Mouse (Mus musculus) hindbrain, embryonic 10.5 days (tissue): ENCODE data around the gene Mfap1a. TPM values are rescaled to one million over a fixed set of nuclear protein-coding genes. Genes with fewer than 3 reads are reported as not detected.
A peak's percentile ranks its signal among the peaks of the same experiment; 100 is the strongest.
"Not testable (repeated sequence)": the region's sequence is repeated elsewhere in the genome, so short reads cannot be mapped to it uniquely, and the experiment has no call there.

Source experiments
- DNase-seq: peaks from one replicate; pipeline ENCODE4 v3.0.0-alpha.2; 2017; ENCODE audit warnings: low spot score
- H3K27ac ChIP-seq: fragments of 300-500 bp; sonication (generic); 2 replicates; pipeline ENCODE4 v1.5.1; 2016; ENCODE audit warnings: mild to moderate bottlenecking, moderate library complexity
- H3K27me3 ChIP-seq: fragments of 300-500 bp; sonication (generic); 2 replicates; pipeline ENCODE4 v1.6.1; 2016; ENCODE audit warnings: mild to moderate bottlenecking; ENCODE audit not compliant: poor library complexity, insufficient read depth, severe bottlenecking
- H3K36me3 ChIP-seq: fragments of 300-500 bp; sonication (generic); 2 replicates; pipeline ENCODE4 v1.6.1; 2016; ENCODE audit warnings: mild to moderate bottlenecking, moderate library complexity
- H3K4me1 ChIP-seq: fragments of 300-500 bp; sonication (generic); replicated peaks from 2 replicates; pipeline ENCODE4 v1.6.1; 2016; ENCODE audit warnings: mild to moderate bottlenecking
- H3K4me3 ChIP-seq: fragments of 300-500 bp; sonication (generic); 2 replicates; pipeline ENCODE4 v1.5.1; 2016; ENCODE audit warnings: mild to moderate bottlenecking, moderate library complexity
- H3K9me3 ChIP-seq: fragments of 300-500 bp; sonication (generic); 2 replicates; pipeline ENCODE4 v1.6.1; 2016; ENCODE audit warnings: mild to moderate bottlenecking, moderate library complexity
- WGBS: fragments of 180-500 bp; shearing (Covaris S2); methylation state at CpG from one replicate; pipeline ENCODE4 v1.1.7; 2016; 5-methylcytosine and 5-hydroxymethylcytosine counted together
- polyA plus RNA-seq: library from polyadenylated mRNA; unstranded; fragments of >200 nt; fragmentation: Nextera tagmentation; extraction: Ambion mirVana; gene quantifications from 2 replicates; pipeline ENCODE4 v1.2.1, GENCODE M21; 2016

Mfap1a gene
- 21.2 and 27.2 TPM in 2 replicates for polyA plus RNA-seq

GRCm38 (mm10) chr2:121505942-121506882, at the start of gene Mfap1a, which contains the start of gene Wdr76:
Gene Mfap1a (minus strand): TSS chr2:121506665.
Gene Wdr76 (plus strand): TSS chr2:121506723.
- WGBS: 4% methylated on average over 42 of the region's 42 CpGs
- peaks cover 43% of the 10 kb centered on the region for H3K36me3 ChIP-seq
- peaks cover 20% of the 10 kb centered on the region for H3K4me1 ChIP-seq
- not testable (repeated sequence) for H3K9me3 ChIP-seq, H3K27me3 ChIP-seq
- H3K27ac ChIP-seq: peak within 1 kb of the TSS; percentile 81
- peak within 1 kb of the TSS; percentile 62 for H3K4me3 ChIP-seq
- peak; percentile 86 for DNase-seq

GRCm38 (mm10) chr2:121551271-121551670, 44.8 kb upstream of the Mfap1a start:
- WGBS: 84% methylated on average over 8 of the region's 8 CpGs
- Histone ChIP-seq H3K36me3 (peaks cover 78% of the 10 kb centered on the region), H3K27me3 (no peaks in the 10 kb centered on the region), H3K27ac (no peak overlapping the region), H3K9me3 (no peaks in the 10 kb centered on the region), H3K4me1 (no peaks in the 10 kb centered on the region), H3K4me3 (no peak overlapping the region)
- DNase-seq: no peak

- no peak for DNase-seq
- Histone ChIP-seq H3K9me3 (no peaks in the 10 kb centered on the region), H3K36me3 (peaks cover 85% of the 10 kb centered on the region), H3K4me1 (no peaks in the 10 kb centered on the region), H3K27ac (no peak overlapping the region), H3K4me3 (no peak overlapping the region), H3K27me3 (no peaks in the 10 kb centered on the region)
- WGBS: 95% methylated on average over 6 of the region's 6 CpGs
These were observed 43.2 kb upstream of the Mfap1a start for GRCm38 (mm10) chr2:121549630-121550029.

GRCm38 (mm10) chr2:121544829-121545228, 38.4 kb upstream of the Mfap1a start:
- no peaks in the 10 kb centered on the region for H3K27me3 ChIP-seq
- peaks cover 93% of the 10 kb centered on the region for H3K36me3 ChIP-seq
- DNase-seq: no peak
- WGBS: 90% methylated on average over 3 of the region's 3 CpGs
- H3K9me3 ChIP-seq: no peaks in the 10 kb centered on the region
- H3K27ac ChIP-seq: no peak overlapping the region
- no peaks in the 10 kb centered on the region for H3K4me1 ChIP-seq
- H3K4me3 ChIP-seq: no peak overlapping the region

GRCm38 (mm10) chr2:121525056-121525455, 18.6 kb upstream of the Mfap1a start:
- no peaks in the 10 kb centered on the region for H3K9me3 ChIP-seq
- no peak overlapping the region for H3K27ac ChIP-seq
- no peaks in the 10 kb centered on the region for H3K27me3 ChIP-seq
- no peak for DNase-seq
- no peaks in the 10 kb centered on the region for H3K4me1 ChIP-seq
- H3K36me3 ChIP-seq: peaks cover 83% of the 10 kb centered on the region
- no peak overlapping the region for H3K4me3 ChIP-seq
- WGBS: 91% methylated on average over 2 of the region's 2 CpGs

- not testable (repeated sequence) for DNase-seq, H3K27me3 ChIP-seq, H3K4me3 ChIP-seq, H3K9me3 ChIP-seq, H3K4me1 ChIP-seq, H3K27ac ChIP-seq
- WGBS: 100% methylated on average over 3 of the region's 3 CpGs
- H3K36me3 ChIP-seq: peaks cover 83% of the 10 kb centered on the region
These were observed 16.4 kb upstream of the Mfap1a start for GRCm38 (mm10) chr2:121522830-121523229.

- WGBS: 95% methylated on average over 2 of the region's 2 CpGs
- no peaks in the 10 kb centered on the region for H3K4me1 ChIP-seq
- DNase-seq: no peak
These were observed 15.5 kb upstream of the Mfap1a start for GRCm38 (mm10) chr2:121522006-121522405.

GRCm38 (mm10) chr2:121518711-121519110, 12.2 kb upstream of the Mfap1a start:
- not testable (repeated sequence) for DNase-seq, H3K9me3 ChIP-seq, H3K4me1 ChIP-seq, H3K4me3 ChIP-seq, H3K27me3 ChIP-seq, H3K27ac ChIP-seq
- WGBS: 94% methylated on average over 4 of the region's 4 CpGs
- peaks cover 84% of the 10 kb centered on the region for H3K36me3 ChIP-seq

More at GRCm38 (mm10) chr2:121522006-121522405, 15.5 kb upstream of the Mfap1a start:
- no peak overlapping the region for H3K4me3 ChIP-seq
- H3K27ac ChIP-seq: no peak overlapping the region
- H3K9me3 ChIP-seq: no peaks in the 10 kb centered on the region
- H3K36me3 ChIP-seq: peaks cover 88% of the 10 kb centered on the region
- H3K27me3 ChIP-seq: no peaks in the 10 kb centered on the region

- H3K4me3 ChIP-seq: no peak overlapping the region
- peaks cover 83% of the 10 kb centered on the region for H3K36me3 ChIP-seq
- no peak for DNase-seq
- WGBS: 96% methylated on average over 5 of the region's 5 CpGs
- H3K4me1 ChIP-seq: no peaks in the 10 kb centered on the region
- H3K9me3 ChIP-seq: no peaks in the 10 kb centered on the region
- H3K27ac ChIP-seq: no peak overlapping the region
- H3K27me3 ChIP-seq: no peaks in the 10 kb centered on the region
These were observed 11.6 kb upstream of the Mfap1a start for GRCm38 (mm10) chr2:121518106-121518505.

- Histone ChIP-seq H3K4me3 (no peak overlapping the region), H3K9me3 (no peaks in the 10 kb centered on the region), H3K36me3 (peaks cover 90% of the 10 kb centered on the region), H3K4me1 (peaks cover 6% of the 10 kb centered on the region), H3K27ac (no peak overlapping the region), H3K27me3 (no peaks in the 10 kb centered on the region)
- WGBS: 93% methylated on average over 4 of the region's 4 CpGs
- no peak for DNase-seq
These were observed 7.7 kb upstream of the Mfap1a start for GRCm38 (mm10) chr2:121514211-121514610.

- not testable (repeated sequence) for H3K4me3 ChIP-seq, H3K9me3 ChIP-seq, H3K27ac ChIP-seq, H3K27me3 ChIP-seq, DNase-seq
- Histone ChIP-seq H3K36me3 (peaks cover 89% of the 10 kb centered on the region), H3K4me1 (peaks cover 11% of the 10 kb centered on the region)
- WGBS: 92% methylated on average over 5 of the region's 5 CpGs
These were observed 6.7 kb upstream of the Mfap1a start for GRCm38 (mm10) chr2:121512991-121513765.

- WGBS: 94% methylated on average over 8 of the region's 8 CpGs
- Histone ChIP-seq H3K27ac (no peak overlapping the region), H3K9me3 (no peaks in the 10 kb centered on the region), H3K4me3 (no peak overlapping the region), H3K36me3 (peaks cover 72% of the 10 kb centered on the region), H3K27me3 (no peaks in the 10 kb centered on the region), H3K4me1 (peaks cover 20% of the 10 kb centered on the region)
- no peak for DNase-seq
These were observed 4.9 kb upstream of the Mfap1a start for GRCm38 (mm10) chr2:121511401-121511800.

GRCm38 (mm10) chr2:121509584-121509983, 3.1 kb upstream of the Mfap1a start:
- H3K4me1 ChIP-seq: peaks cover 20% of the 10 kb centered on the region
- H3K9me3 ChIP-seq: no peaks in the 10 kb centered on the region
- H3K27ac ChIP-seq: 0 out of 2 replicates have a peak overlapping the region, but pooled peaks have one; percentile 47
- peak; percentile 58 for DNase-seq
- H3K27me3 ChIP-seq: no peaks in the 10 kb centered on the region
- peaks cover 61% of the 10 kb centered on the region for H3K36me3 ChIP-seq
- WGBS: 20% methylated on average over 16 of the region's 16 CpGs
- peak overlapping the region; percentile 45 for H3K4me3 ChIP-seq
